Mouse (Mus musculus) bone marrow, adult 2 months (tissue): ENCODE measurements around the gene Dedd.

Source experiments
- CTCF ChIP-seq: fragments of 200-500 bp; IDR thresholded peaks from 2 replicates; pipeline ENCODE4 v1.5.1; 2011; ENCODE audit warnings: low read length, control low read depth; ENCODE audit not compliant: control insufficient read depth, insufficient read depth
- POLR2A ChIP-seq: fragments of 200-500 bp; IDR thresholded peaks from 2 replicates; pipeline ENCODE4 v1.6.1; 2011; ENCODE audit warnings: low read depth, mild to moderate bottlenecking, control low read depth, low read length, borderline replicate concordance; ENCODE audit not compliant: control insufficient read depth

DNA sequence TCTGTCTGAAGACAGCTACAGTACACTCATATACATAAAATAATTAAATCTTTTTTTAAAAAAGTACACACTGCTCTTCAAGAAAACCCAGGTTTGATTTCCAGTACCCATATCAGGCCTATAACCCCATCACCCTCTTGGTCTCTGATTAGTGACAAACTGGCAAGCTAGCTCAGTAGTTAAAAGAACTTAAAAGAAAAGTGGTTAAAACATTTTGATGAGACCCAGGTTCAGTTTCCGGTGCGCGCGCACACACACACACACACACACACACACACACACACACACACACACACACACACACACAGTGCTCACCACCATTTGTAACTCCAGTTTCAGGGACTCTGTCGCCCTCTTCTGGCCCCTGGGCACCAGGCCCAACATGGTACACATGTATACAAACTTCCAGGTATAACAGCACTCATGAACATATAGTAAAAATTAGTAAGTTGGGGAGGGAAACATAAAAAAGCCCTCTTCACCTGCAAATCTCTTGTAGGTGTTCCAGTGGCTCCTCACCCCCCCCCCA, 26.9 kb downstream of the Dedd start:
- TF ChIP-seq CTCF (peak; percentile 77), POLR2A (no peak)
